Mouse (Mus musculus): ENCODE measurements around the gene Ncdn.

The Ncdn gene

DNA sequence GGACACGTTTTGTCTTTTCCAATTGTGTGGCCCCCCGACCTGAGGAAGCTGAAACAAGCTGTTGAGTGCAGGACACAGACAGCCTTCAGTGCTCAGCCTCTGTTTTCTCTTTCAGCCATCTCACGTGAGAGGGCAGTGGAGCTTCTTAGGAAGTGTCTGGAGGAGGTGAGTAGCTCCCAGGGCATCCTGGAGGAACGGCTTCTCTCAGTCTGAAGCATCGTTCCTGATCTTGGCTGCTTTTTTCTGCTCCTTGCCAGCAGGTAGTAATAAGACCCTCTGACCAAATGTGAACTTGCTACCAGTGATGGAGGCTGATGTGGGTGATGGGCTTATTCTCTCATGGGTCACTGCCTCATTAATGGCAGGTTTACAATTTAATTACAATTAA is 45.8 kb downstream of the Ncdn start:
- DNase-seq (ENCODE audit: low spot score): no peak

DNA sequence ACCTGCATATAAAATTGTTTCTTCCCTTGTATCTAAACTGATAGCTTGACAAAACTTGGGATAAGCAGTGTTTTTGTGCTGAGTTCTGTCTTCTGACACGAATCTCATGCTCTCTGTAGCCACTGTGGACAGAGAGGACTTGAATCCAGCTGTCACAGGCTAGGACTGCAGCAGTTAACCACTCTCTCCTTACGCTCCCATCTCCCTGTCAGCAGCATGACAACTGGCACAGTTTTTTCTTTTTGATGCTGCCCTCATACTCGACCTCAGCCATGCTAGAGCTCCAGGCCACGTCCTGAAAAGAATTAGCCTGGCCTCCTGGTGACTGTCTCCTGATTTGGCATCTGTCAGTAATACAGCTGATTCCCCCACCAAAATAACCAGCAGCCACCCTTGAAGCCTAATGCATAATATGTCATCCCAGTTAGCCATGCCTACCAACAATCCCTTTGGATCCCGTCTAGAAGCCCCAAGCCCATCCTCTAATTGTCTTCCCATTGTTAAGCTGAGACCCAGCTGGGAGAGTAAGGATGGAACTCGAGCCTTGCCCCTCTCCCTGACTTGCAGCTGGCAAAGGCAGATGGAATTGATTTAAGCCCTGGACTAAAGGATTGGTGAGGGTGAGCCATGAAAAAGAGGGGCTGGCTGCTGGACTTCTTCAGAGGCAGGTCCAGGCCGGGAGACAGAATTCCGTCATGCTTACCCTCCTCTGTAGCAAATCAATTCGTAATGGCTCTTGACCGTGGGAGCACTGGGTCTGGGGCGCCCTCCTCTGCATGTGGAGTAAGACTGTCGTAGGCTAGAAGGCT is 46.4 kb downstream of the Ncdn start:
- DNase-seq (ENCODE audit: low spot score): no peak

DNA sequence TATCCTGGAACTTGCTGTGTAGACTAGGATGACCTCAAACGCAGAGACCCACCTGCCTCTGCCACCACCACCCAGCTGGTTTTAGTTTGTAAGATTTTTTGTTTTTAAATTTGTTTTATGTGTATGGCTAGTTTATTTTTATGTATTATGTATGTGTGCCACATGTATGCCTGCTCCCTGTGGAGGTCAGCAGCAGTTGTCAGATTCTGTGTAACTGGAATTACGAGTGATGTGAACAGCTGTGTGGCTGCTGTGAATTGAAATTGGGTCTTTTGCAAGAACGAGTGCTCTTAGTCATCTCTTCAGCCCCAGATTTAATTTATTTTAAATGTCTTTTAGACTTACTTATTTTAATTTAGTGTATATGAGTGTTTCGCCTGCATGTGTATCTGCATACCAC is 56.3 kb downstream of the Ncdn start:
- no peak for DNase-seq (ENCODE audit: low spot score)

All from ovary, adult 18-20 months (tissue).